Mouse (Mus musculus) layer of hippocampus, adult 2 months (tissue): ENCODE measurements at regions not wholly inside any gene's neighbourhood (a gene's known extent, or its start where the extent isn't known, plus 50 kb on each side); places are given as distances from the start of the nearest gene placed in this dataset.

Experiments used
- DNase-seq, 2 experiments: peaks; one replicate each; pipeline ENCODE4 v3.0.0; 2022; ENCODE audit warnings: low spot score in 2 of 2
- H3K27ac ChIP-seq: fragments of 200-600 bp; 2 replicates; pipeline ENCODE4 v1.8.1; 2022
- H3K4me3 ChIP-seq: fragments of 200-600 bp; 2 replicates; pipeline ENCODE4 v1.8.1; 2022; ENCODE audit warnings: mild to moderate bottlenecking
- CTCF ChIP-seq: fragments of 200-600 bp; conservative IDR thresholded peaks from 2 replicates; pipeline ENCODE4 v1.8.1; 2022; ENCODE audit warnings: antibody characterized with exemption, mild to moderate bottlenecking, moderate library complexity

DNA sequence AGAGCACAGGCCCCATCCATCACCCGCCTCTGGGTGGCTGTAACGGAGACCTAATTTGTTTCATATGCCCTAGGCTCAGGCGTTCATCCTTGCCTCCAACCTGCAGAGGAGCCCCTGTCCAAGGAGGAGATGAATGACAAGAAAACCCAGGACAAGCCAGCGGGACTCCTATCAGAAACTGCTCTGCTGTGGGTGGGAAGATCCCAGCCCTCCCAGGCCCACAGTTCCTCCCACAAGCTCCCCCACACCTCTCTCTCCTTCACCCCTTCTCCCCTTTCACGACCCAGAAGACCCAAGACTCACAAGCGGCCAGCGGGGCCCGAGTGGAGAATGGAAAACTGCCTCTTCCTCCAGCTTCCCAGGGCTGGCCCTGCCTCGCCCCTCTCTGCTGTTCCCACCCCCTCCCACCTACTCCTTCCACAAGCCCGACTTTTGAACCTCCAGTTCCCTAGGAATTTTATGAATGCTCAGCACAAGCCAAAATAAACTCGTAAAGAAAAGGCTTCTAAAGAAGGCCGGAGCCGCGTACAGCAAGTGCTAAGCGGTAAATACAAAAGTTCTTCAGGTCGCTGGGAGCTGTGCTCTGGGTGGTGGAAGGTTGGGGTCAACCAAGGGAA is 133.1 kb upstream of the Gm12830 start:
- Histone ChIP-seq H3K27ac (no peak overlapping the region), H3K4me3 (no peak overlapping the region)
- no peak for DNase-seq
- TF ChIP-seq CTCF = no peak

DNA sequence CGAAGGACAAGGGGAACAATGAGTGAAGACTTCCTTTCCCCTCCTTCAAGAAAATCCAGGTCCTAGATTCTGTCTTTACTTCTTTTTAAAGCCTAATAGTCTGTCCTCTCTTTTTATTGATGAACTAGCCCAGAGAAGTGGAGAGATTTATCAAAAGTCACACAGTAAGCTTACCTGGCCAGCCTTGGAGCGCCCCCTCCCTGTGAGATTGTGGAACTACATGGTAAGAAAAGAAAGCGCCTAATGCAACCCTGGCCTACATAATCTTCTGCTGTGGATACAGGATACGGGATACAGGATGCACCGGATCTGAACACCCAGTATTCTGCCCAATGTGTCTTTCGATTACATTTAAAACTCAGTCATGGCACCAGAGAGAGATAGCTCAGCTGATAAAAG is 132.6 kb upstream of the Gm12830 start:
- H3K4me3 ChIP-seq = no peak overlapping the region
- TF ChIP-seq CTCF = peak; percentile 75
- no peak for DNase-seq
- no peak overlapping the region for H3K27ac ChIP-seq

DNA sequence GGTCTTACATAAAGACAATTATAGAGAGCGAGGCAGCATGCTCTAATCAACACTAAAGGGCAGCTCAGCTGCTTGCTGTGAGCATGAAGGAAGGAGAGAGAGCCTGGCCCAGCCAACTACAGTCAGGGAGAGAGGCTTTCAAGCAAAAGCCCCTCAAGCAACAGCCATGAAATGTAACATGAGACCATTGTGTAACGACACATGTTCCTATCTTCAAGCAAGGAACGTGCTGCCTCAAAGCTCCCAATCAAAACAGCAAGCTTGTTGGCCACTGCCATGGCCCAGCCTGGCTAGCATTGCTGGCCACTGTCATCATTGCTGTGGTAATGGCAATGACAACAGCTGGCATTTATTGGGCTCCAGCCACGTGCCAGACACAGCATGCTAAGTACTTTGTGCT is 115.9 kb upstream of the Gm12830 start:
- no peak for DNase-seq
- Histone ChIP-seq H3K4me3 (no peak overlapping the region), H3K27ac (no peak overlapping the region)
- no peak for TF ChIP-seq CTCF

DNA sequence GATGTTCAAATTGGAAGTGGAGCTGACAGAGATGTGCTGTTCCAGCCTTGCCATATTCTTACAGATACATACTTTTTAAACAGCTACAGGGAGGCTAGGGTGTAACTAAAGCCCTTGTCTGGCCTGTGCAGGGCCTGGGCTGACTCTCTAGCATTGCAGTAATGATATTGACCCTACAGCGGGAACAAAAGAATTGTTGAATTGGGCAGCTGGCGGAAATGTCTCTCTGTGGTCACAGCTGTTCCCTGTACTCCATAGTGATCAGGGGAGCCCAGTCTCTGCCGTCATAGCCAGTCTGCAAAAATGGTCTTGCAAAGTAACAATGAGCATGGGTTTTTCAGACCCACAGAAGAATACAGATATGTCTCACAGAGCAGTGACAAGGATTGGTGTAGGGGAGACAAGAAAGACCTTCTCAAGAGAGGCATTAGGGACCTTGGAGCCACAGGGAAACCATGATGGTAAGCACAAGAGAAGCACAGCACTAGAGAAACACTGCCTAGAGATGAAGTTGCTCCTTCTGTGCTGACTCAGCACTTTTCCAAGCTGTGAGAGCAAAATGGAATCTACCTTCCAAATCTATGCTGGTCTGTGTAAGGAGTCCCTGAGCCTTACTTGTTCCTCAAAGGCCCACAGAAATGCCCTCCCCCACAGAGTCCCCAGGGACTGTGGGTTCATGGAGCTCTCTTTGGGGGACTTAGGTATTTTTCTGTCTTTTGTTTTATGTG is 111.2 kb upstream of the Gm12830 start:
- no peak for TF ChIP-seq CTCF
- H3K27ac ChIP-seq = no peak overlapping the region
- no peak for DNase-seq
- no peak overlapping the region for H3K4me3 ChIP-seq

DNA sequence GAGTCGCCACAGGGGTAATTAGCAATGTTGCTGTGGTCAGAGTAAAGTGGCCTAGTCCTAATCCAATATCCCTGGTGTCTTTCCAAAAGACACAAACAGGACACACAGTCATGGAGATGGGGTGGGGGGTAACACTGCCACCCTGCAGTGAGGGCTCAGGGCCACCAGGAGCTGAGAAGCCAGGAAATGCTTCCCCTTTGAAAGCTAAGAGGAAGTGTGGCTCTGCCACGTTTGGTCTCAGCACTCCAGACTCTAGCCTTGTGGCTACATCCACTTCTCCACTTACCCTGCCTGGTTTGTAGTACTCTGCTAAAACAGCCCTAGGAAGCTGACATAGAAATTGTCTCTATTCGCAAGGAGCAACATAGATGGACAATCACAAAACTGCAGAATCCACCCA is 110.4 kb upstream of the Gm12830 start:
- H3K27ac ChIP-seq = no peak overlapping the region
- peak; percentile 24; the same call in 1 of the 2 replicates for TF ChIP-seq CTCF

DNA sequence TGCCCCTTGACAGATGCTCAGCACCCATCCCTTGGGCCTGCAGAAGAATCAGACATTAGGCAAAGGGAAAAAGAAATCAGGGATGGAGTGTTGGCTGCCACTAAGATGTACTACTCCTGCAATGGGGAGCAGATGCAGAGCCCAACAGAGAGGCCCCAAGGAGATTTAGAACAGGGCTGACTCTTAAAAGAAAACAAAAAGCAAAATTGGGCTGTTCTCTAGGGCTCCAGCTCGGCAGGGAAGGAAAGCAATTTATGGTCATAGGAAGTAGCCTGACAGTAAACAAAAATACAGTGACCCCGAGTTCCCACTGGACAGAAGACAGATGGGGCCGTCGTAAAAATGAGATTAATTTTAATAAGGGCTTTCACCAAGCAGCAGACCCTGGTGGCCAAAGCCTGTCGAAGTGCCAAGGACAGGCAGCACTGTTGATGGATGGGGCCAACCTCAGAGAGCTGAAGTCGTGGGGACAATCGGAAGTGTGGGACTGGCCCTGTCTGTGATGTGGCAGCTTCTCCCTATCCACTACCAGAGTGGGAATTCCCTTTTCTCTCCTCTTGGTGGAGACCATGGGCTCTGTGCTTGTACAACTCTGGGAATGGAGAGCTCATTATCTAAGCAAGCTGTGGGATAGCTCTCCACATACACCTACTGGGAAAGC is 109.4 kb upstream of the Gm12830 start:
- Histone ChIP-seq H3K27ac (no peak overlapping the region), H3K4me3 (no peak overlapping the region)
- TF ChIP-seq CTCF = peak; percentile 43
- no peak for DNase-seq

More for the DNA sequence above, 110.4 kb upstream of the Gm12830 start:
- no peak for DNase-seq
- H3K4me3 ChIP-seq = no peak overlapping the region

DNA sequence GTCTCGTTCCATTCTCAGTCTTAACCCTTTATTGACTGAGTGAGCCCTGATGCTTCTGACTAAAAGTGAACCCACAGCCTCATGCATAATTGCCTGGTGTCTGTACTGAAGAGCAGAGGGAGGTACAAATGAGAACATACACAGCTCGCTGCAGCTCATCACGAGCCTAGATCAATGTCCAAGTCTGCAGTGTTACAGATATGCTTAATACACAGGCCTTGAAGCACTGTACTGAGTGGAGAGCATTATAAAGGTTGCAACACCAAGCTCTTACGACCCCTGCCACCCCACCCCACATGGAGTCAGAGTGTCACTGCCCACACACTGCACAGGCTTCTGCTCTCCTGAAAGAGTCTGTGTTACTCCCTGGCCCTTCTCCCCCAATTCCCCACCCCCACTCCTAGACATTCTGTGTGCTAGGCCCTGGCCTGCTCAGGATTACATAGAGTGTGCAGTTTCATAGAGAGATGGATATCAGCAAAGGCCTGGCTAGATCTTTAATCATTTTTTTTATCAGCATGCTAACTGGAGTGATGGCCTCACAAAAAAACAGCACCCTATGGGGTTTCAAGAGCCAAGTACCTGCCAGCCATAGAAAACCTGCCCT is 108.5 kb upstream of the Gm12830 start:
- no peak for TF ChIP-seq CTCF
- no peak for DNase-seq
- Histone ChIP-seq H3K27ac (no peak overlapping the region), H3K4me3 (no peak overlapping the region)

DNA sequence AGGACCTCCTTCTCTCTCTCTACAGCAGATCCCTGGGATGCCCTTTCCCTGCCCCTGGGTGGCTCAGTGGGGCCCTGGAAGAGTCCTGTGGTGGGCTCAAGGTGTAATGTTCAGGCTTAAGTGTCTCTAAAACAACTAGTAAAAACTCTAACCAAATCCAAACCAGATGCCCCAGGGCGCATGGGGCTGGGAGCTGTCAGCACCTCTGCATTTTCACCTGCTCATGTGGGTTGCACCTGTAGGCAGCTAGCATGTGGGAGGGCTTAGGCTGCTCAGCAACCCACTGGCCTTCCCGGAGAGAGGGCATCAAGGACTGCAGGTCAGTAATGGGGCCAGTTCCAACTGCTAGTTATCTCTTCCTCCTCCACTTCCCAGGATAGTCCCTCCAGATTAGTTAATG is 104.8 kb upstream of the Gm12830 start:
- TF ChIP-seq CTCF = no peak
- Histone ChIP-seq H3K27ac (no peak overlapping the region), H3K4me3 (no peak overlapping the region)
- no peak for DNase-seq

DNA sequence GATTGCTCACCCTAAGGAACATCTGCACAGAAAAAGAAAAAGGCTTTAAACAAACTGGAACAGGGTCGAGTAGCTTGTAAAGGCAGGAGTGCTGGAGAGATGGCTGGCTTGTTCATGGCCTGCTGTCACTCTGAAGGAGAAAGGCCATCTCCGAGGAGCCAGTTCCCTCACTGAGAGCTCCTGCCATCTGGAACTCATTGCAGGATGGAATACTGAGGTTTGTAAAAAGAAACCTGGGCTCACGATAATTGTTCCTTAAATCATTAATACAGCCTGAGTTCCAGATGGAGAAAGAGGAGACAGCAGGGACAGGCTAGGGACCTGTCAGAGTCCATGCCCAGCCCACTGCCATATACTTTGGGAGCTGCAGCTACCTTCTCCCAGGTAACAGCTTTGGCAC is 100.8 kb upstream of the Gm12830 start:
- no peak for DNase-seq
- Histone ChIP-seq H3K27ac (no peak overlapping the region), H3K4me3 (no peak overlapping the region)
- TF ChIP-seq CTCF = no peak

DNA sequence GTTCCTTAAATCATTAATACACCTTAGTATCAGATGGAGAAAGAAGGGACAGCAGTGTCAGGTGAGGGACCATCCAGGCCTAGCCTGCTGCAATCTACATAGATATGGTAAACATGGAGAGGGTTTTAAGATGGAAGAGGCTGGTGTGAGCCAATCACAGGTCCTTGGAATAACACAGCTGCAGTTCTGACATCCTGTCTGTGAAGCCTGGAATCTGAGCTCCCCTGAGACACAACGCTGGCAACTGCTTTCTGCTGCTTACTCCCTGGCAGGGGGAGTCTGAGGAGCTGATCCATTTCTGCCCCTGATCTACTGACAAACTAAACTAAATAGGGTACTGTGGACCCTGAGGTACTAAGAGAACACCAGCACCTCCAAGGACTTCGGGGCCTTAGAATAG is 100.1 kb upstream of the Gm12830 start:
- no peak for TF ChIP-seq CTCF
- no peak for DNase-seq
- Histone ChIP-seq H3K27ac (no peak overlapping the region), H3K4me3 (no peak overlapping the region)

DNA sequence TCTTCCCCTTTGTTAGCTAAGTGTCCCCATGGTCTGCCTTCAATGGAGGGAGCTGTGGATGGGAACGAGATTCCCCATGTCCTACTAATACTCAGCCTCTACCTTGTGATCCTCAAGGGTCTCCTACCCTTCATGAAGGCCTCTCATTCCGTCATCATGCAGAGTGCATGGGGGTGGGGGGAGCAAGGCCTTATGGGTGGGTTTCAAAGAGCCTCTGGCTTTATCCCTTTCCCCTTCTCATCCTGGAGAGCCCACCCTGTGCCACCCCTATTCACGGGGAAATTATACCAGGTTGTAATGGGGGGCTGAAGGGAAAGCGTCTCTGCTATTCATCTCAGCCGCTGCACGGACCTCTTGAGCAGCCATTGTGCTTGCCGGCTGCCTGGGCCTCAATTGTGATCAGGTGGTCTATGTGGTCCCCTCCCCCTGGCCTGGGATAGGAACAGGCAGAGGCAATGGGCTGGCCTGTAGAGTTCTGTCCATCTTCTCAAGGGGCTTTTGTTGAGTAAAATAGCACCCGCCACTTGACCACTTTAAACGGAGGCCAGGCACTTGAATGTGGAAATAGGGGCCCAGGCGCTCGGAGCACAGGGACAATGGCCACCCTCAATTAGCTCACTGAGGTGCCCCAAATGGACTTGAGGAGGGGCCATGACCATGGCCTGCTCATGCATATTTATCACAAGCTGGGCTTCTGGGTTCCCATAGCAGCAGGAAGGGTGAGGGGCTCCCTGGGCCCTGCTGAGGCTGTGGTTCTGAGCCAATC is 93.1 kb upstream of the Gm12830 start:
- H3K4me3 ChIP-seq = no peak overlapping the region
- TF ChIP-seq CTCF = no peak
- no peak overlapping the region for H3K27ac ChIP-seq
- DNase-seq = no peak

DNA sequence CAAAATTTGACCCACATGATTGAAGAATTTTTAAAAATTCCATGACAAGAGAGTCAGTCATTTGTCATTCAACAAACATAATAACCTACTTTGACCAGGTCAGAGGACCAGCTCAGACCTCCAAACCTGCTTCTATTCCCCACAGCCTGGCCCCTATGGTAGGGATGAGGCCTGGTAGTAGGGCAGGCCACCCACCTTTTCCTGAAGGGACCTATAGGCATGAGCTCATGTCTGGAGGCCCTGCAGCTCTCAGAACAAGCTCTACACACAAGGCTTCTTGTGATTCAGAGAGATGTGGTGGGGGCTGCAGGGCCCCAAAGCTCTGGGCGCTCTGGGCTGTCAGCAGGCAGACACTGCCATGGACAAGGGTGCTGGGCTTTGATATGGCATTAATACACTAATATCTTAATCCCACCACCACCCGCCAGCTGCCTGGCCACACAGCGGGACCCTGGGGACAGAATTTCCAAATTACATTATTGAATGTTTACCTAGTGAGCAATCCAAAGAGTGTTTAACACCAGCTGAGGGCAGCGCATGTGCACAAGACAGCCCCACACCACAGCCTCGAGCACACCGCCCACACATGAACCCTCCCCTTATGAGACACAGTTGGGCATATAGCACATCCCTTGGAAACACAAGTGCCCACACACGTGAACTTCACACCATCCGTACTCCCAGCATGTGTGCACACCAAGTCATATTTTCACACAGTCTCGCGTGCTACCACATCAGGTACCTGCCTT is 88.1 kb upstream of the Gm12830 start:
- no peak for TF ChIP-seq CTCF
- no peak overlapping the region for H3K4me3 ChIP-seq
- no peak overlapping the region for H3K27ac ChIP-seq
- no peak for DNase-seq
